Comparison of ENCODE assay signal across 17 mouse cellular contexts in the genomic region with DNA sequence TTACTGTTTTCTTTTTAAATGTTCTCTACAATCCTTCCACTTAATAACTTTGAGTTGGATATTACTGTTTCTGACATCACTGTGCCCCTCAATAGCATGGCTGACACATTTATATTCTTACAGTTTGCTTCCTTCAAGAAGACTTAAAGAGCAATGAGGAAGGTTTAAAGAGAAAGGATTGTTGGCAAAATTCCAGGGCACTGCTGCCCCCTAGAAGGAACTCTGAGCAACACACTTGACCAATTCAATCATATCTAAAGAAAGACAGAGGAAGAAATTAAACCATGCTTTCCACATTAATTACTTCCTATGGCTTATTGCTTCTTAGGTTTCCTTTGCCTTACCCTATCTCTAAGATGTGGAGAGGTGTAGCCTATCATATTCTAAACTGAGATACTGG. TPM values are rescaled to one million over a fixed set of nuclear protein-coding genes. Genes with fewer than 3 reads are reported as not detected.
A peak's percentile ranks its signal among the peaks of the same experiment; 100 is the strongest.
DNase-seq lines count a peak whose midpoint lies in the region; ATAC-seq and TF ChIP-seq lines count a peak whose summit lies in the region.
"Had no signal": no experiment of that assay in that cellular context is flagged by ENCODE, and none has a peak within 500 bp of the region (broad histone marks: within the 10 kb centered on the region; RNA-seq: fewer than 3 reads in every experiment).

No protein-coding gene starts in this region.

- dilution Hi-C loops in CH12.LX (cut with MboI; ENCODE audit: extremely low pct_ligation_motif_present, extremely low pct_unique_long_range_greater_than_20kb, low sequenced_read_pairs): no loop called here

- no peaks in the 10 kb centered on the region for H3K36me3 ChIP-seq in forebrain, embryonic 14.5 days (ENCODE audit: control insufficient read depth, insufficient read depth, low read length)
- H3K36me3 ChIP-seq in forebrain, embryonic 12.5 days (replicated peaks): no peaks in the 10 kb centered on the region
- H3K36me3 ChIP-seq in CH12.LX (replicated peaks in 1 of 2; ENCODE audit: control insufficient read depth in 1 of 2, insufficient read depth in 1 of 2, low read length in 1 of 2): no peaks in the 10 kb centered on the region
- H3K36me3 ChIP-seq in embryonic facial prominence, embryonic 14.5 days (ENCODE audit: control insufficient read depth, insufficient read depth, low read length): no peaks in the 10 kb centered on the region
- H3K36me3 ChIP-seq: liver, embryonic 13.5 days; stomach, embryonic 15.5 days had no signal

- no peak overlapping the region for H3K9ac ChIP-seq in forebrain, embryonic 14.5 days (ENCODE audit: low read length)
- H3K9ac ChIP-seq in forebrain, embryonic 12.5 days: no peak overlapping the region
- no peak overlapping the region for H3K9ac ChIP-seq in CH12.LX (ENCODE audit: insufficient read depth, low read depth)
- H3K9ac ChIP-seq in embryonic facial prominence, embryonic 14.5 days (ENCODE audit: low read depth, low read length): no peak overlapping the region
- H3K9ac ChIP-seq: liver, embryonic 13.5 days; stomach, embryonic 15.5 days had no signal

- peak; percentile 88 for TF ChIP-seq RAD21 in CH12.LX (IDR thresholded peaks at IDR 0.05; ENCODE audit: low read depth, low read length)

- no peaks in the 10 kb centered on the region for H3K4me1 ChIP-seq in forebrain, embryonic 14.5 days (ENCODE audit: control insufficient read depth, insufficient read depth, low read length)
- H3K4me1 ChIP-seq in forebrain, embryonic 12.5 days: no peaks in the 10 kb centered on the region
- H3K4me1 ChIP-seq in CH12.LX (ENCODE audit: control insufficient read depth in 1 of 2, insufficient read depth in 2 of 2): peaks cover 0 to 14% of the 10 kb centered on the region in 2 experiments; a peak in 2 of 4 replicates
- no peaks in the 10 kb centered on the region for H3K4me1 ChIP-seq in embryonic facial prominence, embryonic 14.5 days (ENCODE audit: control insufficient read depth, insufficient read depth, low read length)
- H3K4me1 ChIP-seq: liver, embryonic 13.5 days; stomach, embryonic 15.5 days had no signal

- ATAC-seq in forebrain, embryonic 14.5 days: no peak
- ATAC-seq in forebrain, embryonic 12.5 days (ENCODE audit: low FRiP score): no peak
- no peak for ATAC-seq in embryonic facial prominence, embryonic 14.5 days (ENCODE audit: low read depth)
- no peak for ATAC-seq in monocyte, adult 5-6 weeks (replicated peaks; ENCODE audit: insufficient number of reproducible peaks, low FRiP score, low TSS enrichment, poor library complexity, severe bottlenecking)

- H3K4me3 ChIP-seq in forebrain, embryonic 14.5 days (ENCODE audit: low read depth, low read length): no peak overlapping the region
- no peak overlapping the region for H3K4me3 ChIP-seq in forebrain, embryonic 12.5 days (replicated peaks)
- H3K4me3 ChIP-seq in layer of hippocampus, adult 2 months: no peak overlapping the region
- no peak overlapping the region for H3K4me3 ChIP-seq in CH12.LX (replicated peaks in 1 of 3; ENCODE audit: low read depth in 2 of 3, low read length in 2 of 3, poor library complexity in 1 of 3)
- H3K4me3 ChIP-seq in embryonic facial prominence, embryonic 14.5 days (ENCODE audit: low read depth, low read length): no peak overlapping the region
- H3K4me3 ChIP-seq: liver, embryonic 13.5 days; stomach, embryonic 15.5 days had no signal

- TF ChIP-seq EP300 in CH12.LX (IDR thresholded peaks at IDR 0.05; ENCODE audit: low read length): no peak

- H3K79me2 ChIP-seq in CH12.LX (replicated peaks; ENCODE audit: control insufficient read depth, extremely low read depth, insufficient read depth, poor library complexity, severe bottlenecking): no peaks in the 10 kb centered on the region

- in situ Hi-C loops in CH12.LX (cut with MboI; ENCODE audit: low pct_ligation_motif_present, low pct_unique_long_range_greater_than_20kb, low sequenced_read_pairs): no loop called here

- no peak overlapping the region for H3K27ac ChIP-seq in forebrain, embryonic 14.5 days (ENCODE audit: low read depth, low read length)
- H3K27ac ChIP-seq in forebrain, embryonic 12.5 days: no peak overlapping the region
- no peak overlapping the region for H3K27ac ChIP-seq in layer of hippocampus, adult 2 months
- H3K27ac ChIP-seq in CH12.LX (ENCODE audit: insufficient read depth, low read depth): no peak overlapping the region
- no peak overlapping the region for H3K27ac ChIP-seq in embryonic facial prominence, embryonic 14.5 days (replicated peaks; ENCODE audit: low read depth, low read length)
- H3K27ac ChIP-seq: liver, embryonic 13.5 days; macrophage; stomach, embryonic 15.5 days had no signal

- no peaks in the 10 kb centered on the region for H3K9me3 ChIP-seq in forebrain, embryonic 14.5 days (replicated peaks; ENCODE audit: control insufficient read depth, low read length)
- H3K9me3 ChIP-seq in forebrain, embryonic 12.5 days: no peaks in the 10 kb centered on the region
- H3K9me3 ChIP-seq in CH12.LX (replicated peaks; ENCODE audit: low read length): no peaks in the 10 kb centered on the region
- H3K9me3 ChIP-seq in embryonic facial prominence, embryonic 14.5 days (ENCODE audit: control insufficient read depth, low read length): no peaks in the 10 kb centered on the region
- H3K9me3 ChIP-seq: liver, embryonic 13.5 days; stomach, embryonic 15.5 days had no signal

- no peaks in the 10 kb centered on the region for H3K27me3 ChIP-seq in forebrain, embryonic 14.5 days (replicated peaks; ENCODE audit: control insufficient read depth, insufficient read depth, low read length)
- no peaks in the 10 kb centered on the region for H3K27me3 ChIP-seq in forebrain, embryonic 12.5 days
- H3K27me3 ChIP-seq in CH12.LX (replicated peaks): no peaks in the 10 kb centered on the region
- no peaks in the 10 kb centered on the region for H3K27me3 ChIP-seq in embryonic facial prominence, embryonic 14.5 days (replicated peaks; ENCODE audit: control insufficient read depth, insufficient read depth, low read length)
- H3K27me3 ChIP-seq: liver, embryonic 13.5 days; stomach, embryonic 15.5 days had no signal

- H3K4me2 ChIP-seq in forebrain, embryonic 14.5 days (ENCODE audit: low read length): no peak overlapping the region
- H3K4me2 ChIP-seq in forebrain, embryonic 12.5 days: no peak overlapping the region
- no peak overlapping the region for H3K4me2 ChIP-seq in CH12.LX (ENCODE audit: insufficient read depth, low read depth, poor library complexity, severe bottlenecking)
- no peak overlapping the region for H3K4me2 ChIP-seq in embryonic facial prominence, embryonic 14.5 days (ENCODE audit: low read depth, low read length)
- H3K4me2 ChIP-seq: liver, embryonic 13.5 days; stomach, embryonic 15.5 days had no signal

- TF ChIP-seq POLR2A in CH12.LX (IDR thresholded peaks at IDR 0.05; ENCODE audit: low read depth, low read length): no peak

- DNase-seq in forebrain, embryonic 14.5 days (ENCODE audit: low spot score): peak; percentile 13
- DNase-seq in layer of hippocampus, adult 2 months (ENCODE audit: low spot score in 2 of 2): no peak
- DNase-seq in layer of hippocampus, adult 11-12 months (ENCODE audit: low spot score): no peak
- peak; percentile 70 for DNase-seq in CH12.LX (ENCODE audit: extremely low read depth)
- peak; percentile 6 for DNase-seq in embryonic facial prominence, embryonic 14.5 days (ENCODE audit: low spot score)
- DNase-seq in gastrocnemius, postnatal 25 days: no peak
- DNase-seq: adrenal gland, adult 2 months; gastrocnemius, postnatal 10 days; liver, embryonic 13.5 days; thymus, postnatal 36 days had no signal

- TF ChIP-seq CTCF in layer of hippocampus, adult 2 months (conservative IDR thresholded peaks at IDR 0.05): peak; percentile 40
- TF ChIP-seq CTCF in CH12.LX (conservative IDR thresholded peaks at IDR 0.05 in 1 of 2, IDR thresholded peaks at IDR 0.05 in 1 of 2; ENCODE audit: low read depth in 2 of 2, low read length in 2 of 2): peak in 1 of 2 experiments; percentile 88; a peak in 3 of 4 replicates

TF ChIP-seq in CH12.LX, 34 proteins besides CTCF, POLR2A, EP300 and RAD21:
- TF ChIP-seq ZC3H11A (IDR thresholded peaks at IDR 0.05; ENCODE audit: low read depth, low read length): peak; percentile 25; the same call in 1 of the 2 replicates
- TF ChIP-seq ZKSCAN1 (IDR thresholded peaks at IDR 0.05; ENCODE audit: borderline replicate concordance, low read depth, low read length): no peak
- peak; percentile 80 for TF ChIP-seq SMC3 (IDR thresholded peaks at IDR 0.05; ENCODE audit: low read depth, low read length)
- TF ChIP-seq E2F4 (IDR thresholded peaks at IDR 0.05; ENCODE audit: insufficient replicate concordance, low read depth, low read length): 0 out of 2 replicates have a peak, but pooled peaks have one; percentile 33

RNA-seq across cellular contexts. Expression of gene Pdha2, which starts 4.8 kb away (rescaled TPM):
- polyA plus RNA-seq in forebrain, embryonic 14.5 days (2014; fragmentation: Nextera tagmentation; extraction: Ambion mirVana): not detected in 2 replicates
- not detected in 2 replicates for polyA plus RNA-seq in forebrain, embryonic 12.5 days (2016; fragmentation: Nextera tagmentation; extraction: Ambion mirVana)
- not detected for total RNA-seq in layer of hippocampus, adult 2 months (2021)
- total RNA-seq in CH12.LX (2012; rRNA removed) (0.04 TPM in 1 of 2 replicates, not detected in the other), CH12.LX (2014; rRNA removed) (not detected in 2 replicates)
- polyA plus RNA-seq in CH12.LX (2012; ENCODE audit: insufficient read length, low read depth): not detected in 2 replicates
- polyA plus RNA-seq in embryonic facial prominence, embryonic 14.5 days (2014; fragmentation: Nextera tagmentation; extraction: Ambion mirVana): not detected in 2 replicates
- total RNA-seq in monocyte, adult 5-6 weeks (2017): 0.38 TPM in 1 of 3 replicates, not detected in the others
- not detected for total RNA-seq in gastrocnemius, postnatal 25 days (2021)
- total RNA-seq: adrenal gland, adult 2 months; gastrocnemius, postnatal 10 days; layer of hippocampus, adult 18-20 months; left cerebral cortex, adult 8-10 months had no signal
- polyA plus RNA-seq: adrenal gland, adult 2 months; heart, embryonic 14.5 days; liver, embryonic 13.5 days; macrophage; stomach, embryonic 15.5 days had no signal

Comparison
In these comparisons a context has a peak if more than half of its experiments do, and no peak if none do; other contexts are left out.
1. DNase-seq: peak in forebrain, embryonic 14.5 days (single experiment), CH12.LX (single experiment) and embryonic facial prominence, embryonic 14.5 days (single experiment); none in layer of hippocampus, adult 2 months (0 of 2), layer of hippocampus, adult 11-12 months (single experiment) and gastrocnemius, postnatal 25 days (single experiment).